Mouse (Mus musculus) cerebellum, postnatal 36 days (tissue): ENCODE data around the gene Patz1.

Experiments used
- DNase-seq, 2 experiments: peaks; one replicate each; pipeline ENCODE4 v3.0.0; 2021 to 2022; ENCODE audit warnings: mixed read lengths in 2 of 2

Patz1 gene

DNA sequence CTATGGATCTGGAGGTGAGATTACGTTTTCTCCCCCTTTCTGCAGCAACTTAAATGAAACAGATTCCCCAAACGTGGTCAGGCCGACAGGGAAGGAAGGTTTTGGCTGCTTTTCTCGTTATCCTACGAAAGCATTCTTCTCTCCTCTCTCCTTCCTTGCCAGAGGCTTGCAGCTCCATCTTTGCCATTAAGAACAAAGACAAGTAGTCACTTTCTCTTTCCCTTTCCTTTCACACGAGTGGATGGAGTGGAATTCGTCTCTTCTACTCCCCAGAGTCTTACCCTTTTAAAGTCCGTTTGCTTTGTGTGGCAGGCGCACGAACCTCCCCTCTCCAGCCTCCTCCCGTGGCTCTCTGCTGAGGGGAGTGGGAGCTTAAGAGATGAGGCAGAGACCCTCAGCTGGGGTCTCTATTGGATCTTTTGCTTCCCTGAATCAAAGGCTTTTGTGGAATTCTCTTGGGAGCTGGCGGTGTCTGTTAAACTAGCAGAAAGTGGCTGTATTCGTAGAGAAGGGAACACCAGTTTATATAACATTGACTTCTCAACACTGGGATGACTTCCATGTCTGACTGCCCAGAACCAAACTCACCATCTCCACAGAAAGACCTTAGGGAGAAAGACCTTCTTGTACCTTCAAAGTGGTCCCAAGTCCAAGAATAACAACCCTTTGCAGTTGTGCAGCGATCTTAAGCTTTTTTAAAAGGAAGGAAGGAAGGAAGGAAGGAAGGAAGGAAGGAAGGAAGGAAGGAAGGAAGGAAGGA is 42.5 kb downstream of the Patz1 start:
- DNase-seq: no peak

DNA sequence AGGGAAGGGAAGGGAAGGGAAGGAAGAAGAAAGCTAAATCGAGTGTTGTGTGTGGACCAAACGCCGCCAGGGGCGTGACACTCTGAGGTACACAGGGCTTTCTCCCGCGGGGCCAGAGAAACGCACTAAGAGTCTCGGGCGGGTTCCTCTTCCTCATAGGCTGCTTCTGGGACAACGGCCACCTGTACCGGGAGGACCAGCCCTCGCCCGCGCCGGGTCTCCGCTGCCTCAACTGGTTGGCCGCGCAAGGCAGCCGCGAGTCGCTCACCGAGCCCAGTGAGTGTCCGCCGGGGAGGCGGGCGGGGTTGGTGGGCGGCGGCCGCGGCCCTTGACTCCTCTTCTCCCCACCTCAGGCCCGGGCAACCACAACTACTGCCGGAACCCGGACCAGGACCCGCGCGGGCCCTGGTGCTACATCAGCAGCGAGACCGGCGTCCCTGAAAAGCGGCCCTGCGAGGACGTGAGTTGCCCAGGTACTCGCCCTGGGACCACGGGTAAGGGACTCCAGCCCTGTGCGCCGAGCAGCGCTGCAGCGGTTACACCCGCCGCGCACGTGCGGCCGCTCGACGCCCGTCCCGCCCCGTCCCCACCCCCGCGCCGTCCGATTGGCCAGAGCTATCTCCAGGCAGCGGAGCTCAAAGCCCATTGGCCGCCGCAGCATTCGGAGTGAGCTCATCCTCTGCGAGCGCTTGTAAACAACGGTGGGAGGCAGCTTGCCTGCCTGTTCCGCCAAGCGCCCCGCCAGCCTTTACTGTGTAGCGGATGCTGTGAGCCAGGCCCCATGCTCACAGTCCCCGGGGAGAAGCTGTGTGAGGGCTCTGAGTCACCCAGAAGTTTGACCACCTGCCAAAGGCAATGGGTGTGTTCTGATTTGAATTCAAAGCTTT is 43.3 kb downstream of the Patz1 start:
- peak; percentile 93 to 95 for DNase-seq

DNA sequence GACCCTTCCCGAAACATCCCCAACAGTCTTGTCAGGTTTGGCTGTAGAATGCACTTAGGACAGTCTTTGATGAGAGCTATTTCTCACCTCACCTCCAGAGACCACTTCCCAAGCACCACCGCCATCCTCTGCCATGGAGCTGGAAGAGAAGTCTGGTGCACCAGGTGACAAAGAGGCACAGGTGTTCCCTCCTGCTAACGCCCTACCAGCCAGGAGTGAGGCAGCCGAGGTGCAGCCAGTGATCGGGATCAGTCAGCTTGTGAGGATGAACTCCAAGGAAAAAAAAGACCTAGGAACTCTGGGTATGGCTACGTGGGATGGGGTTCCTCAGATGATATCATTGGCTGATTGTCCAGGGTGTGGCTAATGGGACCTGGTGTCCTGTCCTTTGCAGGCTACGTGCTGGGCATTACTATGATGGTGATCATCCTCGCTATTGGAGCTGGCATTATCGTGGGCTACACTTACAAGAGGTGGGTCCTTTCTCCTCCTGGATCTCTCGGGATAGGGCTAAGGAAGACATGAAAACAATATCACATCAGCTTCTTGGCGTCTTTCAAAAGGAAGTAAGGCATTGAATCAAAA is 44.5 kb downstream of the Patz1 start:
- DNase-seq: no peak

DNA sequence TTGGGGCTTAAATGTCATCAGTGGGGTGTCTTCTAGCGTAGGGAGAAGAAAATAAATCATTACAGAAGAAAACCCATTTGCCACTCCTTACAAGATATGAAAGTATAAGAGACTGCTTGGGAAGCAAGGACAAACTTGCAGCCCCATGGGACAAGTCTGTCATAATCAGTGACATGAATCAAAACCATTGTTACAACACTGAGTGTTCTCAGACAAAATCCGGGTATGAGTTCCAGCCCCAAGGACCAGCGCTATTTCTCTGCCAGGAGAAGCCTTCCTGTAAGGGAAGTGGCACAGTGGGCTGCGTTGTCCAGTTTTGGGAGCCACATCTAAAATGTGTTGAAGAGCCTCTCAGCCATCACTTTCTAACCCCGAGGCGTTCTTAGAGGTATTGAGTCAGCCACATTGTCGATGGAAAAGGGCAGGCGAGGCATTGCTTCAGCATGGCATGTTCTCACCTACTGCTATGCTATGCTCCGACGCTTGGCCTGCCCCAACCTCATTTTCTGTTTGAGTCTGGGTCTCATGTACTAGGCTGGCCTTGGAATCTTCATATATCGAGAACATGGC is 45.6 kb downstream of the Patz1 start:
- DNase-seq: no peak

DNA sequence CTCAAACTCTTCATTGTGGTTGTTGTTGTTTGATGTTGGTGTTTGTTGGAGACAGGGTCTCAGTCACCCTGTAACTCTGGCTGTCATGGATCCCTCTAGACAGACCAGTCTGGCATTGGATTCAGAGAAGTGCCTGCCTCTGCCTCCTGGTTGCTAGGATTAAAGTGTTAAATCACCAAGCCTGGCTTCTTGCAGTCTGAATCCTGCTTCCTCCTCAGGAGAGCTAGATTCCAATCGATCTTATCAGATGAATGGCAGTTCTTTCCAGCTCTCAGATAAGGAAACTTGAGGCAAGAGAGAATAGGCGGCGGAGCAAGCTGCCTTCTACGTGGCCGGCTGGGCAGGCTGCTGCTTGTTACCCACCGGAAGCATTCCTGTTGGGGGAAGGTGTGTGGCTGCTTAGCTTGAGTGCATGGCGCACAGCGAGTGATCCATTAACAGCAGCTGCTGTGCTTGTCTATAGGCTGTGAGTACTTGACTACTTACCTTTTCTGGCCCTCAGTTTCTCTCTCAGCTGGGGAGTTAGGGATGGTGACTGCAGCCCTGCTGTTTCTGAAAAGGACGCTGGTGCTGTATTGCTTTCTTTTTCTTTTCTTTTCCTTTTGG is 46.1 kb downstream of the Patz1 start:
- DNase-seq: no peak

DNA sequence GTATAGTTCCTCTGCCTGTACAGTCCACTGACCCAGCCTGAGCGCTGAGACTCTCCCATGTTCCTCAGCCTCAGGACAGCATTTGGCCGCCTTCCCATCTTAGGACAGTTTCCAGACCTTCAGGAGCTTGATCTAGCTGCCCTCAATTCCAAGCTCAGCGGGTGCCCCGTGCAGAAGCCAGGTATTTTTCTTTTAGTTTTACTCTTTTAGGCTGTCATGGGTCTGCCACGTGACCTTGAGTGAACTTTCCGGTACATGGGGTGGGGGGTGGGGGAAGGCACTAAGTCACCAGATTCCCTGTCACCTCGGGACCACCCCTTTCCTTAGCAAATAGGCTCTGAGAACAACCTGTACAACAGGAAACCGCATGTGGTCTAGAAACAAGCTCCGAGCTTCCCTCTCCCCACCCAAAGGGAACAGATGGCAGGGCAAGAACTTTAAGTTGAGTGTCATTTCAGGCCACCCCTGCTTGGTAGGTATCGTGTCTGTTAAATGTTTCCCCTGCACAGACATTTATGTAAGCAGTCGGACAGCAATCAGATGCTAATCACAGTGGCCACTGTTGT is 47.1 kb downstream of the Patz1 start:
- peak; percentile 88 to 91 for DNase-seq

DNA sequence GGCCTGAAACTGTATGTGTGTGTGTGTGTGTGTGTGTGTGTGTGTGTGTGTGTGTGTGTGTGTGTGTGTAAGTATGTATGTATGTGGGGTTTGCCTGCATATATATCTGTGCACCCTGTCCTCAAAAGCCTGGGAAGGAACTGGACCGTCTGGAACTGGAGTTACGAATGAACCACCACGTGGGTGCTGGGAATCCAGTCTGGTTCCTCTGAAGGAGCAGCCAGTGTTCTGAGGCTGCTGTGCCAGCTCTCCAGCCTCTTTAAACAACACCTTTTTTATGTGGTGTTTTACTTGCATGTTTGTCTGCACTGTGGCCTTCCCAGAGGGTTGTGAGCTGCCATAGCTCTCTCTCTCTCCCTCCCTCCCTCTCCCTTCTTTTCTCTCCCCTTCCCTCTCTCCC is 47.9 kb downstream of the Patz1 start:
- DNase-seq: no peak

DNA sequence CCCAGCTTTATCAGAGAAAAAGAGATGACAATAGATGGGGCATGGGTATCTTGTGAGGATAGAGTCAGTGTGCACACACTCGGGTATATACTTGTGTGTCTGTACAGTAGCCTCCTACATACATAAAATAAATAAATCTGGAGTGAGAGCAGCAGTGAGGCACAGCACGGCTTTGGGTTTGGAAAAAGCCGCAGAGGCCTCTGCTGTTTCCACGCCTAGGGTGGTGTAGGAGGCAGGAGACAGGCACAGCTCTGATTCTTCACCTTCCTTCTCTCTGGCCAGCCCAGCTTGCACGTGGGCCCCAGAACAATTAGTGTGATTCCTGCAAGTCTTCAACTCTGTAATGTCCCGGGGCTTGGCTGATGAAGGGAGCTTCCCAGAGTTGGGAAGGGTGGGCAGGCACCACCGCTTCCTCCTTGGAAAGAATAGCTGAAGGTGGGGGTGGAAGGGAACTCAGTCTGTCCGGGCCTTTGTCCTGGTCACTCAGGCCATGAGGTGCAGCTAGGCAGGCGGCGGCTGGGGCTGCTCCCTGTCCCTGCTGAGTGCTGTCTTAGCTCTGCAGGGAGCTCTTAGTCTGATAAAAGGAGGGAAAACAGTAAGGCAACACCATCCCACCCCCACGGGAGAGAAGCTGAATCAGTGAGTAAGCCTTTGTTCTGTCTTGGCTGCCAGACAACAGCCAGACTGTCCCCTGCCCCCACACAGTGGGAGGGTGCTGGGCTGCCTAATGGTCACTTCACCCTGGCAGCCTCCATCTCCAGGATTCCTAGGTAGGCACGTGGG is 48.7 kb downstream of the Patz1 start:
- DNase-seq: peak; percentile 84 to 85

DNA sequence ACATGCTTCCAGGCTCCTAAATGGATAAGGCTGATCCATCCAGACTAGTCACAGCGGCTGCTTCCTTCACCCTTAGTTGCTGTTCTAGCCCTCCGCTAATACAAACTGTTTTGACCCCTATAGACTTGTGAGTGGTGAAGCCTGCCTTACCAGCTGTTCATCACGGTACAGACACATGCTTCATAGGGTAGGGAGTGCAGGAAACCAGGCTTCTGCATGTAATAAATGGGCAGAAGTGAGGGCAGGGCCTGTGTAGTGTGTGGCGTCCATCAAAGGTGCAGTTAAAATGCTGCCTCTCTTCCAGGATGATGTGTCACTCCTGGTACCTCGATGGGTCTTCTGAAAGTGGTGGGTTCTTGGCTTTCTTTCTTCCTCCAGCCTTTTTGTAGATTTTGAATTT is 49.3 kb downstream of the Patz1 start:
- no peak for DNase-seq

DNA sequence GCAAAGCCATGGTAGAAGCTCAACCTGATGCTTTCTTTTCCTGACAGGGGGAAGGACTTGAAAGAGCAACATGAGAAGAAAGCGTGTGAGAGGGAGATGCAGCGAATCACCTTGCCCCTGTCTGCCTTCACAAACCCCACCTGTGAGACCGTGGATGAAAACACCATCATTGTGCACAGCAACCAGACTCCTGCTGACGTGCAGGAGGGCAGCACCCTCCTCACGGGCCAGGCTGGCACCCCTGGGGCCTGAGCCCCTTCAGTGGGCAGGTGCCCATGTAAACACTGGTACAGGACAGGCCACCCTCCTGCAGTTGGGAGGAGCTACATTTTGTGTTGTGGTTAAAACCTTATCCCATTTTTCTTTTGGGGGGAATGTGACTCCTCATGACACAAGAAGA is 52.8 kb downstream of the Patz1 start:
- no peak for DNase-seq

DNA sequence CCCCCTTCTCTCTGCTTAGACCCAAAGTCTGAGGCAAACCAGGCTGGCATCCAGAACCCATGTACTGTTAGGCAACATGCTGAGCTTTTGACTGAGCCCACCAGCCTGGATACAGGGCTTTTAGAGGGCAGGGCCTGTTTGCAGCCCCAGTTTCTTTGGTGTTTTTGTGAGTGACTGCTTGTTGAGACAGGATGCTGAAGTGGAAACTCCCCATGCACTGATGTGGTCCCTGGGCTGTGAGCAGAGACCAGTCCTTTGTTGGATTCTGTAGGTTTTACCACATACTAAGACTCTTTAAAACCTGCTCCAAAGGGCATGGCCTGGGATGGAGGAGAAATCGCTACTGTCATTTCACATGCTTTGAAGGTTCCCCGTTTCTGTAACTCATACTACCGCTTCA is 56.2 kb downstream of the Patz1 start:
- DNase-seq: no peak

DNA sequence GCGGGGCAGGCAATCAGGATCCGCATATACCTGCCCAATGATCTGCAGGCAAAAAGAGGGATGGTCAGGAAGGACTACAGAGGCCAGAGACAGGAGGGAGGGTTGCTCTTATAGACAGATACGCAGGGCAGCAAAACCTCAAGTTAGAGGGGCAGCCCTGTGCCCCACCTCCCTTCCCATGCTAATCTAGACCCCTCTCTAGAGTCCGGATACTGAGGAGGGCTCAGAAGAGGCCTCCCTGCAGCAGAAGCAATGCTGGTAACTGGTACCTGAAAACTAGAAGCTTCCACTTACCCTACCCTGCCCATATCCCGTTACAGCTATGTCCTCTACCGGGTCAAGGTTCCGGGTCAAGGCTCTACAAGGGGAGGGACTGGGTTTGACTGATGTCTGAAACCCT is 57.7 kb downstream of the Patz1 start:
- no peak for DNase-seq

DNA sequence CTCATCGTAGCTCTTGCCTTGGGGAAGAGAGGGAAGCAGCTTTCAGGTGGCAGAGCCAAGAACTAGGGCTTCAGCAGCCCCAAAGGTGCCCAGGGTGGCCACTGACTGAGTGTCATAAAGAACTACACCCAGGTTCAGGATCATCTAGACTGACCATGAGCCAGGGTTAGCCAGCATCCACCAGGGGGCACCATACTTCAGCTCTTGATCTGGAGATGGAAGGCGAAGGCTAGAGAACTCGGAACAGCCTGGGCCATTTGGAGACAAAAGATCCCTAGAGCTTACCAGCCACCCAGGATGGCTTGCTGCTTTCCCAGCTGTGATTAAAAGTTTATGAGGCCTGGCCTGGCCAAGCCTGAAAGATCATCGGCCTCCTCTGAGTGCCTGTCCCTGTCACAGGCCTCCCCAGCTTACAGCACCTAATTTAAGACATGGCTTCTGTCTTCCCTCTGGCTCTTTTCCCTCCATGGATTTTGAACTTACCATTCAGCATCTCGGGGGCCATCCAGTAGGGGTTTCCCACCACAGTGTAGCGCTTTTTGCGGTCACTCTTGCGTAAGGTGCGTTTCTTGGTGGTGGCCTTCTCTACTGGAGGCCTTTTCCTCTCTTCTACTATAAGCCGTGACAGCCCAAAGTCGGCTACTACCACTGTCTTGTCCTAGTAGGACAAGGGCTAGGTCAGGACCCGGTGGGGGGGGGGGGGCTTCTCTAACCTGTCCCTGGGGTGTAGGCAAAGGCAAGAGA is 58.6 kb downstream of the Patz1 start:
- DNase-seq: peak; percentile 92

DNA sequence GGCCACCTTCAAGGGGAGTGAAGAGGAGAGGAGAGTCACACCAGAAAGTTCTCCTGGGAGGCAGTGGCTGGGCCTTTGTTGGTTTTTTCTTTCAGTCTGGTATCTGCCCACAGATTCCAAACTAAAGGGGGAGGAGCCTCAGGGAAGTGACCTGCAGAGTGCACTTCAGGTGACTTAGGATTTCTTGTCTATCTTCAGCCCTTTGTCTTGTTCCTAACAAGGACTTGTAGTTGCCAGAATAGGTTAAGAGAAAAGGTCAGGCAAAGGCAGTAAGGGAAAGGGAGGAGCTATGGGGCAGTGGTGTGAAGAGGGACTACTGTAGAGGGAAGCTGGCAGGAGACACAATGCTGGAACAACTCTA is 59.1 kb downstream of the Patz1 start:
- no peak for DNase-seq

DNA sequence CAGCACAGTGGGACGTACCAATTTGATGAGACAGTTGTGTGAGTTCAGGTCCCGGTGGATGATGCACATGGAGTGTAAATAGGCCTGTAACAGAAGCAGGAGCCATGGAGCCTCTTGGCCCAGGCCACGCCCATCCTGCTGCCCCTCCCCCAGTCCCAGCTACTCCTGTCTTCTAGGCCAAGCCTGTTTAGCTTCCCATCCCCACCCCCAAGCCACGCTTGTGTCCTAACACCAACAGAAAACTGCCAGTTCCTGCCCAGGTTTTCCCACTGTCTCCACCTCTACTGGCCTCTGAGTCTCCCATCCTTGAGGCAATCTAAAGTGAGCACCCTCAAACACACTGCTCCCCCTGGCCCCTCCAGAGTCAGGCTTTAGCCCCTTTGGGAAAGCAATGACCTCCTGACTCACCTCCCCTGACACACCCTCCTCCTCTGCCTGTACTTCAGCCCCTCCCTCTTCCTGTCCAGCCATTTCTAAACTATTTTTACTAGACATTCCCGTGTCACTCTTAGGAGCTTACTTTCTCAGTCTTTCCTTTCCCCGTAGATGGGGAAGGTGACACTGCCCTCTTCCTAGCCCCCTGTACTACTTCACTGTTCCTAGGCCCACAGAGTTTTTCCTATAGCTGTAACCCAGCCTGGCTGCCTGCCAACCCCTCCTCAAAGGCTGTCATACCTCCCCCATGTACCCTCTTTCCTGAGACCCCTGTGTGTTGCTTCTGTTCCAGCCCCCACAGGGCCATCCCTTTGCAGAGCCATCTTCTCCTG is 60.1 kb downstream of the Patz1 start:
- DNase-seq: peak in 1 of 2 experiments; percentile 27

DNA sequence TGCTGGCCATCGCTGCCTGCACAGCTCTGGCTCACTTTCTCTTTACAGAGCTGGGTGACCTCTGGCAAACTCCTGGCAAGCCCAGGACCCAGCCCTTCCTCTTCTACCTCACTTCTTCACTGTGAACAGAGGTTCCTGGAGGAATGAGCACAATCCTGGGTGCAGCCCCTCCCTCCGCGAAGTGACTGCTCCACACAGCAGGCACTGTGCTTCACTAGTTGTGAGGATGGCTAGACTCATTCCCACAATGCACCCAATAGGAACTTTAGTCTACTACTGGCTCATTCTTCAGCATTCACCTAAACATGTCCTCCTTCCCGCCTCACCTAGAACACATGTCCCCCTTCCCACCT is 60.6 kb downstream of the Patz1 start:
- no peak for DNase-seq

DNA sequence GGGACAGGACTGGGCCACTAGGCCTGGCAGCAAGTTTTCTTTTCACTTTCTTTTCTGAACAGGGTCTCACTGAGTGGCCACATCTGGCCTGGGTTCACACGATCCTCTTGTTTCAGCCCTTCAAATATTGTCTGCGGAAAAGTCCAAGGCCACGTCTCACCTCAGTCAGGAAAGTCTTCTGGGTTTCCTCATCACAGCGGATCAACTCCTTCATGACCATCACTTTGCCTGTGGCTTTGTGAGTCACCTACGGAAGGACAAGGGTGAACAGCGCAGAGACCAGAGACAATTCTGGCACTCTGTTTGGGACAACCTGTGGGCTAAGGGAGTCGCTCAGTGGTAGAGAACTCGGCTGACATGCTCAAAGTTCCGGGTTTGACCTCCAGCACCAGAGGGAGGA is 63.5 kb downstream of the Patz1 start:
- no peak for DNase-seq

DNA sequence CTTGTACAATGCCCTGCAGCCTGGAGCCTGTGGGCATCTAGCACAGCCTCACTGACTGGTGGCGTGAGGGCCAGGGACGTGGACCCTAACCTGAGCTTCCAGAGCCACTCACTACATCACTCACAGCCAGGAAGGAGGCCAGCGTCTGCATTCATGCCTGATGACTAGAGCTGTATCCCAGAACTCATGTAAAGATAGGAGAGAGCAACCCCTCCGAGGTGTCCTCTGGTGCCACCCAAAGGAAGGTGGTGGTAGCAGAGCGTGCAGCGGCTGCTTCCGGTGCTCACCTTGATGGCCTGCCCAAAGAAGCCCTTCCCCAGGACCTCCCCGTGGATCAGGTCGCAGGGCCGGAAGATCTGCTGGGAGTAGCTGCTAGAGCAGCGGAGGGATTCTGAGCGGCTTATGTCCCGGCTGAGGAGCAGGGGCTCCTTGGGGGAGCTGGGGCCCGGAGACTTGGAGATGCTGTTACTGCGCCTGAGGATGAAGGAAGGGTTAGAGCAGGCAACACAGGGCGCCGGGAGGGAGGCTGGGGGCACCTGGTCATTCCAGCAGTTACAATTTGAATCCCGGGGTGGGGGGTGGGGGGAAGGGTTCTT is 64.4 kb downstream of the Patz1 start:
- DNase-seq: no peak
